ENCODE assay signal across 23 mouse cellular contexts in the genomic region with DNA sequence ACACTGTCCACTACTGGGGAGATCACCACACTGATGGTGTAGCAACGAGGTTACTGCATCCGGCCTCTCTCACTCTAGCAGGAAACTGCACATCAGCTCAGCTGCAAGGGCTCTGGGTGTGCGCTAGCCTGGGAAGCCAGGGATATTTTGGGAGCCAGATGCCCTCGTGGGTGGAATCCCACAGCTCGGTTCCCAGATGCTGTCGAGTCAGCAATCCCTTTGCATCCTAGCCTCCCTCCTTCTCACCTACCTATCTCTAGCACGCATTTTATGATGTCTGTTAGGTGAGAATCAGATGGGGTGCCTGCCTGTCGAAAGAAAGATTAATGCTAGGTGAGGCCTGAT.
"Had no signal": no experiment of that assay in that cellular context is flagged by ENCODE, and none has a peak within 500 bp of the region (broad histone marks: within the 10 kb centered on the region; RNA-seq: fewer than 3 reads in every experiment).

No protein-coding gene starts in this region.

- H3K4me3 ChIP-seq: layer of hippocampus, adult 2 months; left cerebral cortex, adult 2 months; limb, embryonic 10.5 days; limb, embryonic 13.5 days; liver, embryonic 12.5 days; liver, embryonic 15.5 days; lung, embryonic 15.5 days; megakaryocyte, embryonic 14.5 days; midbrain, embryonic 10.5 days; midbrain, embryonic 13.5 days; neural tube, embryonic 12.5 days; neural tube, embryonic 15.5 days had no signal

- ATAC-seq: intestine, embryonic 16.5 days; liver, embryonic 12.5 days; midbrain, embryonic 13.5 days had no signal

- H3K9ac ChIP-seq: limb, embryonic 13.5 days; liver, embryonic 12.5 days; liver, embryonic 15.5 days; lung, embryonic 15.5 days; neural tube, embryonic 12.5 days; neural tube, embryonic 15.5 days had no signal

- H3K9me3 ChIP-seq: limb, embryonic 10.5 days; limb, embryonic 13.5 days; liver, embryonic 12.5 days; liver, embryonic 15.5 days; lung, embryonic 15.5 days; megakaryocyte, embryonic 14.5 days; midbrain, embryonic 10.5 days; midbrain, embryonic 13.5 days; neural tube, embryonic 12.5 days; neural tube, embryonic 15.5 days had no signal

- H3K27ac ChIP-seq: kidney, postnatal 0 days; left cerebral cortex, adult 2 months; limb, embryonic 10.5 days; limb, embryonic 13.5 days; liver, embryonic 12.5 days; liver, embryonic 15.5 days; lung, embryonic 15.5 days; midbrain, embryonic 10.5 days; midbrain, embryonic 13.5 days; neural tube, embryonic 12.5 days; neural tube, embryonic 15.5 days had no signal

- H3K4me1 ChIP-seq: limb, embryonic 13.5 days; liver, embryonic 12.5 days; liver, embryonic 15.5 days; lung, embryonic 15.5 days; midbrain, embryonic 10.5 days; neural tube, embryonic 12.5 days had no signal

- H3K27me3 ChIP-seq: limb, embryonic 13.5 days; liver, embryonic 12.5 days; liver, embryonic 15.5 days; lung, embryonic 15.5 days; midbrain, embryonic 13.5 days; neural tube, embryonic 12.5 days; neural tube, embryonic 15.5 days had no signal

- H3K4me2 ChIP-seq: limb, embryonic 13.5 days; liver, embryonic 12.5 days; liver, embryonic 15.5 days; lung, embryonic 15.5 days; midbrain, embryonic 13.5 days; neural tube, embryonic 12.5 days; neural tube, embryonic 15.5 days had no signal

- H3K36me3 ChIP-seq: limb, embryonic 10.5 days; limb, embryonic 13.5 days; liver, embryonic 12.5 days; liver, embryonic 15.5 days; lung, embryonic 15.5 days; midbrain, embryonic 10.5 days; midbrain, embryonic 13.5 days; neural tube, embryonic 12.5 days; neural tube, embryonic 15.5 days had no signal

- DNase-seq: kidney, adult 2 months; kidney, postnatal 25 days; layer of hippocampus, adult 9-11 months; liver; lung, adult 18-20 months; lung, postnatal 10 days; lung, postnatal 36 days; thymus, adult 18-20 months; thymus, postnatal 36 days had no signal
